Mouse (Mus musculus) lung, adult 2 months (tissue): Measurements from ENCODE around the gene Tescl.

ENCODE experiments used
- CTCF ChIP-seq: fragments of 200-500 bp; IDR thresholded peaks from 2 replicates; pipeline ENCODE4 v1.5.1; 2011; ENCODE audit warnings: mild to moderate bottlenecking, low read length, control low read depth; ENCODE audit not compliant: insufficient read depth
- POLR2A ChIP-seq: fragments of 200-500 bp; IDR thresholded peaks from 2 replicates; pipeline ENCODE4 v1.6.1; 2011; ENCODE audit warnings: low read depth, mild to moderate bottlenecking, control low read depth, low read length, borderline replicate concordance; ENCODE audit errors: extremely low read depth

DNA sequence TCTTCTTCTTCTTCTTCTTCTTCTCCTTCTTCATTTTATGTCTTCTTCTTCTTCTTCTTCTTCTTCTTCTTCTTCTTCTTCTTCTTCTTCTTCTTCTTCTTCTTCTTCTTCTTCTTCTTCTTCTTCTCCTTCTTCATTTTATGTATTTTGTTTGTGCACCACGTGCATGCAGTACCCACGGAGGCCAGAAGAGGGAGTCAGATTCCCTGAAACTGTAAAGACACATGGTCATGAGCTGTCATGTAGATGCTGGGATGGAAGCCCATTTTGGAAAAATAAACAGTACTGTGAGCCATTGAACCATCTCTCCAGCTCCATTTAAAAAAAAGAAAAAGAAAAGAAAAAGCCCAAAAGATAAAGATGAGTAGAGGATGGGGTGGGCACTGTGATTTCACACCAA lies 4.5 kb upstream of the Tescl start:
- TF ChIP-seq POLR2A: no peak
- TF ChIP-seq CTCF: no peak
